Mouse (Mus musculus) induced T-regulatory cell, adult 2 months (primary cell): ENCODE results near the gene Apoo.
"Not testable (repeated sequence)": the region's sequence is repeated elsewhere in the genome, so short reads cannot be mapped to it uniquely, and the experiment has no call there.

Experiments used
- DNase-seq: peaks from one replicate; pipeline ENCODE4 v3.0.0-alpha.2; 2012; ENCODE audit warnings: low read depth

The Apoo gene

GRCm38 (mm10) chrX:94366670-94367241 lies at the start of gene Apoo, which contains the start of gene Fam90a1b:
Gene Apoo (plus strand): TSS chrX:94367117.
Gene Fam90a1b (minus strand): TSS chrX:94366777.
- peak; percentile 95 for DNase-seq

DNA sequence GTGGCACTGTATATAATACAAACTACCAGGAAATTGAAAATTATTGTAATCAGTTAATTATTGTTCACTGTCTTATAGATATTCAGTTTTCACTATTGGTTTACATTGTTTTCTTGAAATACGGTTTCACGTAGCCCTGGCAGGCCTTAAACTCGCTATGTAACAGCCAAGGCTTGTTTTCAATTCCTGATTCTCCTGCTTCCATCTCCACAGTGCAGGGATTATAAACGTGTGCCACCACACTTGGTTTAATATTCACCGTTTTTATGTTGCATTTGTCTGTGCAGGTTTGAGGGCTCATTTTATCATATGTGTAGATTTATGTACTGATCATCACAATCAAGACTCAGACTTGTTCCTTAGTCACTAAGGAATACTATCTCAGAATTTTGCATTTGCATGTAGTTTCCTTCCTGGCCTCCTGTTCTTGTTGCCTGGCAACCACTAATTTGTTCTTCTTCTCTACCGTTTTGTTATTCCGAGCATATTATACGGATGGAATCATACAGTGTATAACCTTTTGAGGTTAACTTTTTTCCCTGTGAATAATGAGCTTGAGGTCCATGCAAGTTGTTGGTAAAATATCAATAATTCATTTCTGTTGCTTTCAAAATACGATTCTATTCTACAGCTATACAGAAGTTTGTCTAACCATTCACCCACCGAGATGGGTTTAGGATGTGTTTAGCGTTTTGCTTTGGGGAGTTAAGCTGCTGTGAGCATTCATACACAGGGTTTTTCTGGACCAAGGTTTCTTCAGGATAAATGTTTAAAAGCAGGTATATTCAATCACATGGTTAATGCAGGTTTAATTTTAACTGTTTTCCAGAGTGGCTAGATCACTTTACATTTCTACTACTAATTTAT lies 45.6 kb upstream of the Apoo start:
- no peak for DNase-seq

DNA sequence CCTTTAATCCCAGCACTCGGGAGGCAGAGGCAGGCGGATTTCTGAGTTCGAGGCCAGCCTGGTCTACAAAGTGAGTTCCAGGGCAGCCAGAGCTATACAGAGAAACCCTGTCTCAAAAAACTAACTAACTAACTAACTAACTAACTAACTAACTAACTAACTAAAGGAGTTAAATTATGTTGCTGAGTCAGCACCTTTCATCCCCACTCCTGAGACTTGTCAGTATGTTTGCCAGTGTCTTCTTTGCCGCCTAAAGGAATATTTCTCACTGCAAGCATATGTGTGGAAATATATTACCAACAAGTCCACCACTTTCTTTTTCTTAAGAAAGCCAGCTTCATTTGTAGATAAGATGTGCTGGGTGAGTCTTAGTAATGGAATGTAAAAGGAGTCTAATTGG lies 23.3 kb upstream of the Apoo start:
- DNase-seq = not testable (repeated sequence)

GRCm38 (mm10) chrX:94365381-94365925 lies 1.5 kb upstream of the Apoo start:
- DNase-seq = peak; percentile 53

DNA sequence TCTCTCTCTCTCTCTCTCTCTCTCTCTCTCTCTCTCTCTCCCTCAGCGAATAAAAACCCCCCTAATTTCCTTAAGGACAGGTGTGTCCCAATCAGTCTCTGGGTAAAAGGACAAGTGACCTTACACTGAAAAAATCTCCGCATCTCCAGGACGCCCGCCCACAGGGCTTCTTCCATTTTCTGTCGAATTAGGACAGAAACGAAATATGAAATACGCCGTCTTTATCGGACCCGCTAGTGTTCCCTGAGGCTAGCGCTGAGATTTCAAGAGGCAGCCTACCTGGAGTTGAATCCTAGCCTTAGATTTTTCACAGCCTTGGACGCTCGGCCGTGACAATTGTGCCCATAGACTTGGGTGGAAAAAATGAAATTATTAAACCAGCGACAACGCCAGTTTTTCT lies 888 bp upstream of the Apoo start:
- DNase-seq = peak; percentile 60

GRCm38 (mm10) chrX:94367248-94367647 lies 331 bp downstream of the Apoo start:
- DNase-seq = no peak

GRCm38 (mm10) chrX:94378734-94379133 lies 11.8 kb downstream of the Apoo start:
- DNase-seq = no peak

- peak; percentile 2 for DNase-seq
These were observed 42.1 kb downstream of the Apoo start for GRCm38 (mm10) chrX:94408975-94409374.

- peak; percentile 5 for DNase-seq
These were observed 53.3 kb downstream of the Apoo start for GRCm38 (mm10) chrX:94420210-94420609.

- peak; percentile 29 for DNase-seq
These were observed 64.8 kb downstream of the Apoo start for GRCm38 (mm10) chrX:94431548-94432375.

GRCm38 (mm10) chrX:94445427-94445826 lies 78.5 kb downstream of the Apoo start:
- DNase-seq = not testable (repeated sequence)

GRCm38 (mm10) chrX:94446021-94446420 lies 79.1 kb downstream of the Apoo start:
- not testable (repeated sequence) for DNase-seq

- not testable (repeated sequence) for DNase-seq
These were observed 83.3 kb downstream of the Apoo start for GRCm38 (mm10) chrX:94450047-94450881.

- DNase-seq = no peak
These were observed 92.4 kb downstream of the Apoo start for GRCm38 (mm10) chrX:94459346-94459745.

GRCm38 (mm10) chrX:94461513-94461912 lies 94.6 kb downstream of the Apoo start:
- not testable (repeated sequence) for DNase-seq

- not testable (repeated sequence) for DNase-seq
These were observed 95.9 kb downstream of the Apoo start for GRCm38 (mm10) chrX:94462604-94463429.
